Mouse (Mus musculus) stomach, postnatal 0 days (tissue): Measurements from ENCODE around the gene Slc10a7. TPM values are rescaled to one million over a fixed set of nuclear protein-coding genes. Genes with fewer than 3 reads are reported as not detected.
A peak's percentile ranks its signal among the peaks of the same experiment; 100 is the strongest.

Experiments
- ATAC-seq: fragments of 200-750 bp; cut with Nextera tagmentation; 2 replicates; pipeline ENCODE4 v1.8.0; 2017; ENCODE audit not compliant: low FRiP score, low TSS enrichment
- DNase-seq: peaks from one replicate; pipeline ENCODE4 v3.0.0-alpha.2; 2016; ENCODE audit warnings: low spot score
- H3K27ac ChIP-seq: fragments of 300-500 bp; sonication (generic); replicated peaks from 2 replicates; pipeline ENCODE4 v1.5.1; 2014; ENCODE audit warnings: mild to moderate bottlenecking, control low read depth
- H3K27me3 ChIP-seq: fragments of 300-500 bp; sonication (generic); 2 replicates; pipeline ENCODE4 v1.6.1; 2014; ENCODE audit warnings: low read length; ENCODE audit not compliant: control insufficient read depth, insufficient read depth
- H3K36me3 ChIP-seq: fragments of 300-500 bp; sonication (generic); 2 replicates; pipeline ENCODE4 v1.6.1; 2014; ENCODE audit warnings: low read length, mixed read lengths; ENCODE audit not compliant: control insufficient read depth, insufficient read depth
- H3K4me1 ChIP-seq: fragments of 300-500 bp; sonication (generic); replicated peaks from 2 replicates; pipeline ENCODE4 v1.6.1; 2014; ENCODE audit warnings: antibody characterized with exemption; ENCODE audit not compliant: control insufficient read depth, insufficient read depth
- H3K4me2 ChIP-seq: fragments of 300-500 bp; sonication (generic); replicated peaks from 2 replicates; pipeline ENCODE4 v1.6.1; 2014; ENCODE audit warnings: low read depth, mild to moderate bottlenecking, control low read depth, moderate library complexity
- H3K4me3 ChIP-seq: fragments of 300-500 bp; sonication (generic); 2 replicates; pipeline ENCODE4 v1.5.1; 2014; ENCODE audit warnings: low read depth, low read length, control low read depth
- H3K9ac ChIP-seq: fragments of 300-500 bp; sonication (generic); 2 replicates; pipeline ENCODE4 v1.6.1; 2014; ENCODE audit warnings: mild to moderate bottlenecking, low read length, control low read depth, mixed read lengths
- H3K9me3 ChIP-seq: fragments of 300-500 bp; sonication (generic); 2 replicates; pipeline ENCODE4 v1.6.1; 2016; ENCODE audit warnings: low read length; ENCODE audit not compliant: control insufficient read depth
- CTCF ChIP-seq: IDR thresholded peaks from 2 replicates; pipeline ENCODE4 v1.5.1; 2016; ENCODE audit warnings: antibody characterized with exemption, low read depth, mild to moderate bottlenecking, moderate library complexity
- EP300 ChIP-seq: optimal IDR thresholded peaks from 2 replicates; pipeline ENCODE3; 2016; ENCODE audit warnings: antibody characterized with exemption
- WGBS: fragments of 180-500 bp; shearing (Covaris S2); extraction: QIAGEN DNeasy Blood & Tissue Kit; methylation state at CpG from one replicate; pipeline ENCODE4 v1.1.7; 2014; 5-methylcytosine and 5-hydroxymethylcytosine counted together
- polyA plus RNA-seq: library from polyadenylated mRNA; unstranded; fragments of >200 nt; fragmentation: Nextera tagmentation; extraction: Ambion mirVana; gene quantifications from 2 replicates; pipeline ENCODE4 v1.2.1, GENCODE M21; 2015

Gene Slc10a7
- polyA plus RNA-seq, 1 experiment from 2014 or later, result 11.3 TPM

GRCm38 (mm10) chr8:78724832-78725231 is 215.7 kb downstream of the Slc10a7 start:
- no peak for TF ChIP-seq EP300
- TF ChIP-seq CTCF, result no peak
- Histone ChIP-seq H3K4me1 (no peaks in the 10 kb centered on the region), H3K27me3 (no peaks in the 10 kb centered on the region), H3K9ac (no peak overlapping the region), H3K4me3 (no peak overlapping the region), H3K4me2 (no peak overlapping the region), H3K36me3 (no peaks in the 10 kb centered on the region), H3K27ac (no peak overlapping the region), H3K9me3 (no peaks in the 10 kb centered on the region)
- ATAC-seq (no peak), DNase-seq (no peak)
- WGBS, result 84% methylated on average over 4 of the region's 4 CpGs

DNA sequence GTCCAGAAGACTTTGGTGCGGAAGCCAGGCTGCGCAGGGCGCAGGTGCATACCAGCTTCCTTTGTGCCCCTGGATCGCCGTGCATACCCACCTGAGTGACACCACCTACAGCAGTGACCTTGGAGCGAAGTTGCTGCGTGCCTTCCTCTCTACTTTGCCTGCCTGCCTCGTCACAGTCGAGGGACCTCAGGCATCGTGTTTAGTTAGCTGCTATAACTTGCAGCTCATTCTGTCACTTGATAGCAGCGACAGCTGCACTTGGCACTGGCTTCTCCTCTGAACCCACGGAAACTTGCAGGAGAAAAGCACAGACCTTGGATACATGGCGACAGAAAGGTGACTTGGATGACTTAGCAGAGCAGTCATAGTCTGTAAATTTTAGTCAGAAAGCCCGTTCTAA is 219.1 kb downstream of the Slc10a7 start:
- H3K4me1 ChIP-seq, result no peaks in the 10 kb centered on the region
- WGBS, result 90% methylated on average over 14 of the region's 14 CpGs
- no peak for TF ChIP-seq CTCF
- TF ChIP-seq EP300, result no peak
- no peak overlapping the region for H3K4me2 ChIP-seq
- no peaks in the 10 kb centered on the region for H3K9me3 ChIP-seq
- DNase-seq, result no peak
- H3K9ac ChIP-seq, result no peak overlapping the region
- no peak overlapping the region for H3K4me3 ChIP-seq
- no peaks in the 10 kb centered on the region for H3K27me3 ChIP-seq
- H3K27ac ChIP-seq, result no peak overlapping the region
- H3K36me3 ChIP-seq, result no peaks in the 10 kb centered on the region
- no peak for ATAC-seq

DNA sequence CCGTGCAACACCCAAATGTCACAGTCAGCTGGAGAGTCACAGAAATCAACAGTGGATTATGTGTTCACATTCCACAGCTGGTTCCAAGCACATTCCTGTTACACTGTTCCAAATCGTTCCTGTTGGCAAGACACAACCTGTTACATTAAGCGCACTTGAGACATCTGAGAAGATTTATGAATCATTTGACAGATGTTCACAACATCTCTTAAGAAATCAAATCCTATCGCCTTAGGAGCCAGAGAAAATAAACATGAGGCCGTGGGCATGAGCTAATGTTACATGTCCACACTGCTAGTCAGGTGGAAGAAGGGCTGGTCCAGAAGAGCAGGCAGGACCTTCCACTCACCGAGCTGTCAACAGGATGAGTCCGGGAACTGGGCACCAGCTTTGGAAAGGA is 223.3 kb downstream of the Slc10a7 start:
- DNase-seq, result no peak
- TF ChIP-seq EP300 (peak; percentile 91), CTCF (no peak)
- Histone ChIP-seq H3K4me3 (no peak overlapping the region), H3K27me3 (no peaks in the 10 kb centered on the region), H3K9me3 (no peaks in the 10 kb centered on the region), H3K36me3 (no peaks in the 10 kb centered on the region), H3K4me2 (no peak overlapping the region), H3K27ac (peak overlapping the region; percentile 53; the same call in 1 of the 2 replicates), H3K9ac (no peak overlapping the region), H3K4me1 (no peaks in the 10 kb centered on the region)
- WGBS, result 29% methylated on average over 7 of the region's 7 CpGs
- peak; percentile 60; the same call in 1 of the 2 replicates for ATAC-seq

DNA sequence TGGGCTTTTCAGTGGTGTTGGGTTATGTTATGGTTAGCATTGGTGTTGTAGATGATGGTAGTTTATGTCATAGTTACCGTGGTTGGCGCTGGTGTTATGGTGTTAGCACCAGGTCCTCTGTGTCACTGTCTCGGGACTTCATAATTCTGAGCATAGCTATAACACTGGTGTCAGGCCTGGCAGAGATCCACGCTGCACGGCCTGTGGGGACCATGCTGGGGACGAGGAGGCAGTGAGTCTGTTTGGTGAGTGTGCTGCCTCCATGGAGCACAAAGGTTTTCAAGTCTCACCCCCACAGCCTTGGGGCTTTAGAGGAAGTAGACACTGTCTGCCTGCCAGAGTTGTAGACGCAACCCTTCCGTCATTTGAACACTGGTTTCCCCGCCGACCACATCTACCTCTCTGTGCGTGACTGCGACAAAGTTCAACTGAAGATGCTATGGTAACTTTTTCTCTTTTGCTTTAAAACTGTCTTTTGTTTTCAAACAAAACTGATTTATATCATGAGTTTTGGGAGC is 223.9 kb downstream of the Slc10a7 start:
- ATAC-seq, result no peak
- no peaks in the 10 kb centered on the region for H3K9me3 ChIP-seq
- H3K4me1 ChIP-seq, result no peaks in the 10 kb centered on the region
- H3K36me3 ChIP-seq, result no peaks in the 10 kb centered on the region
- no peak overlapping the region for H3K4me2 ChIP-seq
- peak overlapping the region; percentile 53; the same call in 1 of the 2 replicates for H3K27ac ChIP-seq
- WGBS, result 75% methylated on average over 12 of the region's 12 CpGs
- no peak overlapping the region for H3K4me3 ChIP-seq
- H3K9ac ChIP-seq, result no peak overlapping the region
- TF ChIP-seq EP300 (no peak), CTCF (no peak)
- H3K27me3 ChIP-seq, result no peaks in the 10 kb centered on the region
- no peak for DNase-seq

DNA sequence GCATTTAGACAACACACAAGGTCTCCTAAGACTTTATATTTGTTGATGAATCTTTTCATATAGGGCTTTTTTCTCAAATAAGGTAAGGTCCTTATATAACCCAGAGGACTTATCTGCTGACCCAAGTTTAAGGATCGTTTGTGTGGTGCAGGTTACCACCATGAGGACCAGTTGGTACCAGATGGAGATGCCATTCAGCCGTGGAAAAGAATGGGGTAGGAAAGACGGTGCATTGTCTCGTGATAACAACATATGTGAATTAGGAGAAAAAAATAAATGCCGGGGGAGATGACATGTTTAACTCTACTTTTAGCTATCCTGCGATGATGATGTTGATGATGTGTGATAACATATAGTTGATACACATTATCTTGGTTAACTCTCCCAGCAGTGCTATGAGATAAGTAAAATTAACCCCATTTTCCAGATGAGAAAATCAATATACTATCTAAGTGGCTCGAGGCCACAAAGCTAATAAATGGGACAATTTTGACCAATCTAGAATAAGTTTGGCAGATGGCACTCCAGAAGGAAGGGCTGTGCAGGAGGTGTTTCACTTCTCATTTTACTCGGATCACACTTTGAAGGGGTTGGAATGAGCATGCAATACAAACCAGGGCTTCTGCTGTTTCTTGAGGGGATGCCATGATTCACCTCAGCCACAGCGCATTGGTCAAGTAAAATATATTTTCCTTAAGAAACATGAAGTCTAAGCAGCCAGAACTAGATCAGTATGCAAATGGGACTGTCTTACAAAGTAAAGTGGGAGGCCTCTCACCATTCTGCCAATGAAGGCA is 225.8 kb downstream of the Slc10a7 start:
- Histone ChIP-seq H3K4me3 (no peak overlapping the region), H3K4me1 (no peaks in the 10 kb centered on the region), H3K36me3 (no peaks in the 10 kb centered on the region), H3K27ac (no peak overlapping the region), H3K9ac (no peak overlapping the region), H3K4me2 (no peak overlapping the region), H3K9me3 (no peaks in the 10 kb centered on the region), H3K27me3 (no peaks in the 10 kb centered on the region)
- no peak for ATAC-seq
- no peak for TF ChIP-seq EP300
- no peak for TF ChIP-seq CTCF
- no peak for DNase-seq
- 93% methylated on average over 9 of the region's 9 CpGs for WGBS

- H3K4me1 ChIP-seq, result no peaks in the 10 kb centered on the region
- no peaks in the 10 kb centered on the region for H3K9me3 ChIP-seq
- DNase-seq, result no peak
- WGBS, result 77% methylated on average over 4 of the region's 4 CpGs
- no peak overlapping the region for H3K9ac ChIP-seq
- no peak overlapping the region for H3K4me3 ChIP-seq
- TF ChIP-seq EP300 (no peak), CTCF (no peak)
- ATAC-seq, result no peak
- no peak overlapping the region for H3K4me2 ChIP-seq
- no peak overlapping the region for H3K27ac ChIP-seq
- no peaks in the 10 kb centered on the region for H3K27me3 ChIP-seq
- H3K36me3 ChIP-seq, result no peaks in the 10 kb centered on the region
Measured at GRCm38 (mm10) chr8:78738304-78738703, 229.2 kb downstream of the Slc10a7 start.
